Mouse (Mus musculus) intestine, embryonic 16.5 days (tissue): ENCODE results near the gene Gm37240. TPM values are rescaled to one million over a fixed set of nuclear protein-coding genes. Genes with fewer than 3 reads are reported as not detected.
A peak's percentile ranks its signal among the peaks of the same experiment; 100 is the strongest.

ENCODE experiments used
- ATAC-seq: fragments of 200-750 bp; cut with Nextera tagmentation; 2 replicates; pipeline ENCODE4 v1.8.0; 2017; ENCODE audit warnings: moderate TSS enrichment, moderate library complexity
- H3K27ac ChIP-seq: fragments of 300-500 bp; sonication (generic); 2 replicates; pipeline ENCODE4 v1.5.1; 2014; ENCODE audit warnings: mild to moderate bottlenecking, low read length
- H3K27me3 ChIP-seq: fragments of 300-500 bp; sonication (generic); replicated peaks from 2 replicates; pipeline ENCODE4 v1.6.1; 2014; ENCODE audit warnings: low read length, control low read depth, mixed read lengths; ENCODE audit not compliant: control insufficient read depth, insufficient read depth
- H3K36me3 ChIP-seq: fragments of 300-500 bp; sonication (generic); 2 replicates; pipeline ENCODE4 v1.6.1; 2014; ENCODE audit warnings: low read length, control low read depth; ENCODE audit not compliant: control insufficient read depth, insufficient read depth
- H3K4me1 ChIP-seq: fragments of 300-500 bp; sonication (generic); 2 replicates; pipeline ENCODE4 v1.6.1; 2014; ENCODE audit warnings: low read length, control low read depth, mixed read lengths; ENCODE audit not compliant: control insufficient read depth, insufficient read depth
- H3K4me2 ChIP-seq: fragments of 300-500 bp; sonication (generic); 2 replicates; pipeline ENCODE4 v1.6.1; 2014; ENCODE audit warnings: low read depth, low read length, control low read depth
- H3K4me3 ChIP-seq: fragments of 300-500 bp; sonication (generic); 2 replicates; pipeline ENCODE4 v1.5.1; 2014; ENCODE audit warnings: mild to moderate bottlenecking, low read length
- H3K9ac ChIP-seq: fragments of 300-500 bp; sonication (generic); 2 replicates; pipeline ENCODE4 v1.6.1; 2014; ENCODE audit warnings: low read depth, low read length
- H3K9me3 ChIP-seq: fragments of 300-500 bp; sonication (generic); 2 replicates; pipeline ENCODE4 v1.6.1; 2016; ENCODE audit warnings: low read length, control low read depth; ENCODE audit not compliant: control insufficient read depth
- WGBS: fragments of 180-500 bp; shearing (Covaris S2); extraction: QIAGEN DNeasy Blood & Tissue Kit; methylation state at CpG from one replicate; pipeline ENCODE4 v1.1.7; 2014; 5-methylcytosine and 5-hydroxymethylcytosine counted together
- polyA plus RNA-seq: library from polyadenylated mRNA; unstranded; fragments of >200 nt; fragmentation: Nextera tagmentation; extraction: Ambion mirVana; gene quantifications from 2 replicates; pipeline ENCODE4 v1.2.1, GENCODE M21; 2015

Gene Gm37240
- polyA plus RNA-seq, 1 experiment from 2014 or later, result 6.8 TPM

- H3K27ac ChIP-seq, result peak overlapping the region; percentile 35
- WGBS, result 52% methylated on average over 13 of the region's 13 CpGs
- ATAC-seq, result no peak
These were observed 1142.6 kb downstream of the Gm37240 start for GRCm38 (mm10) chr3:84744707-84745106.

GRCm38 (mm10) chr3:84740050-84740596 lies 1147.2 kb downstream of the Gm37240 start:
- Histone ChIP-seq H3K4me3 (no peak overlapping the region), H3K4me1 (peaks cover 6% of the 10 kb centered on the region), H3K27ac (no peak overlapping the region), H3K27me3 (no peaks in the 10 kb centered on the region), H3K9ac (no peak overlapping the region), H3K4me2 (no peak overlapping the region), H3K9me3 (no peaks in the 10 kb centered on the region), H3K36me3 (no peaks in the 10 kb centered on the region)
- 34% methylated on average over 10 of the region's 10 CpGs for WGBS
- ATAC-seq, result no peak

More at GRCm38 (mm10) chr3:84744707-84745106, 1142.6 kb downstream of the Gm37240 start:
- no peak overlapping the region for H3K4me3 ChIP-seq
- no peak overlapping the region for H3K4me2 ChIP-seq
- H3K27me3 ChIP-seq, result no peaks in the 10 kb centered on the region
- no peak overlapping the region for H3K9ac ChIP-seq
- H3K9me3 ChIP-seq, result no peaks in the 10 kb centered on the region
- H3K36me3 ChIP-seq, result no peaks in the 10 kb centered on the region
- peaks cover 9% of the 10 kb centered on the region for H3K4me1 ChIP-seq

- H3K27ac ChIP-seq, result no peak overlapping the region
- no peak for ATAC-seq
- no peak overlapping the region for H3K4me2 ChIP-seq
- 75% methylated on average over 3 of the region's 3 CpGs for WGBS
- H3K36me3 ChIP-seq, result no peaks in the 10 kb centered on the region
- no peaks in the 10 kb centered on the region for H3K9me3 ChIP-seq
- no peak overlapping the region for H3K9ac ChIP-seq
- H3K27me3 ChIP-seq, result no peaks in the 10 kb centered on the region
- H3K4me3 ChIP-seq, result no peak overlapping the region
- H3K4me1 ChIP-seq, result 0 out of 2 replicates have a peak, but pooled peaks cover under 1% of the 10 kb centered on the region
These were observed 1150.2 kb downstream of the Gm37240 start for GRCm38 (mm10) chr3:84737137-84737536.

- no peaks in the 10 kb centered on the region for H3K36me3 ChIP-seq
These were observed 1151.6 kb downstream of the Gm37240 start for GRCm38 (mm10) chr3:84735716-84736115.

GRCm38 (mm10) chr3:84732516-84732915 lies 1154.8 kb downstream of the Gm37240 start:
- Histone ChIP-seq H3K4me2 (peak overlapping the region; percentile 55; the same call in 1 of the 2 replicates), H3K9me3 (no peaks in the 10 kb centered on the region), H3K27ac (no peak overlapping the region), H3K4me1 (peaks cover 6% of the 10 kb centered on the region; the same call in 1 of the 2 replicates), H3K36me3 (no peaks in the 10 kb centered on the region), H3K27me3 (no peaks in the 10 kb centered on the region), H3K9ac (no peak overlapping the region), H3K4me3 (no peak overlapping the region)
- no peak for ATAC-seq
- WGBS, result 25% methylated on average over 6 of the region's 6 CpGs

More at GRCm38 (mm10) chr3:84735716-84736115, 1151.6 kb downstream of the Gm37240 start:
- H3K4me3 ChIP-seq, result no peak overlapping the region
- no peak overlapping the region for H3K4me2 ChIP-seq
- ATAC-seq, result no peak
- 56% methylated on average over 10 of the region's 10 CpGs for WGBS
- H3K9ac ChIP-seq, result no peak overlapping the region
- H3K27ac ChIP-seq, result no peak overlapping the region
- H3K9me3 ChIP-seq, result no peaks in the 10 kb centered on the region
- H3K27me3 ChIP-seq, result no peaks in the 10 kb centered on the region
- peaks cover 6% of the 10 kb centered on the region; the same call in 1 of the 2 replicates for H3K4me1 ChIP-seq

- Histone ChIP-seq H3K27ac (no peak overlapping the region), H3K36me3 (no peaks in the 10 kb centered on the region), H3K9ac (0 out of 2 replicates have a peak overlapping the region, but pooled peaks have one; percentile 13), H3K4me1 (peaks cover 6% of the 10 kb centered on the region; the same call in 1 of the 2 replicates), H3K9me3 (no peaks in the 10 kb centered on the region), H3K4me3 (peak overlapping the region; percentile 20), H3K4me2 (peak overlapping the region; percentile 55), H3K27me3 (no peaks in the 10 kb centered on the region)
- WGBS, result 13% methylated on average over 20 of the region's 20 CpGs
- no peak for ATAC-seq
These were observed 1155.3 kb downstream of the Gm37240 start for GRCm38 (mm10) chr3:84732016-84732502.

GRCm38 (mm10) chr3:84731403-84732015 lies 1155.8 kb downstream of the Gm37240 start:
- Histone ChIP-seq H3K9me3 (no peaks in the 10 kb centered on the region), H3K27ac (no peak overlapping the region), H3K9ac (0 out of 2 replicates have a peak overlapping the region, but pooled peaks have one; percentile 13), H3K4me2 (peak overlapping the region; percentile 55), H3K27me3 (no peaks in the 10 kb centered on the region), H3K4me1 (peaks cover 6% of the 10 kb centered on the region; the same call in 1 of the 2 replicates), H3K4me3 (peak overlapping the region; percentile 20), H3K36me3 (no peaks in the 10 kb centered on the region)
- no peak for ATAC-seq
- 16% methylated on average over 9 of the region's 9 CpGs for WGBS

- no peak overlapping the region for H3K4me2 ChIP-seq
These were observed 1156.3 kb downstream of the Gm37240 start for GRCm38 (mm10) chr3:84731003-84731402.

GRCm38 (mm10) chr3:84729806-84730205 lies 1157.5 kb downstream of the Gm37240 start:
- 85% methylated on average over 6 of the region's 6 CpGs for WGBS

More at GRCm38 (mm10) chr3:84731003-84731402, 1156.3 kb downstream of the Gm37240 start:
- Histone ChIP-seq H3K27me3 (no peaks in the 10 kb centered on the region), H3K9me3 (no peaks in the 10 kb centered on the region), H3K4me1 (peaks cover 6% of the 10 kb centered on the region; the same call in 1 of the 2 replicates), H3K27ac (no peak overlapping the region), H3K9ac (no peak overlapping the region), H3K36me3 (no peaks in the 10 kb centered on the region), H3K4me3 (no peak overlapping the region)
- WGBS, result 51% methylated on average over 5 of the region's 5 CpGs
- no peak for ATAC-seq

More at GRCm38 (mm10) chr3:84729806-84730205, 1157.5 kb downstream of the Gm37240 start:
- Histone ChIP-seq H3K4me3 (no peak overlapping the region), H3K9ac (no peak overlapping the region), H3K36me3 (no peaks in the 10 kb centered on the region), H3K4me2 (no peak overlapping the region), H3K9me3 (no peaks in the 10 kb centered on the region), H3K27ac (no peak overlapping the region), H3K27me3 (no peaks in the 10 kb centered on the region), H3K4me1 (peaks cover 6% of the 10 kb centered on the region; the same call in 1 of the 2 replicates)
- no peak for ATAC-seq
